In genomic region chr2:5044321-5044720, GRCm38 (mm10) we compare ENCODE assay signal across 30 mouse cellular contexts. TPM values are rescaled to one million over a fixed set of nuclear protein-coding genes. Genes with fewer than 3 reads are reported as not detected.
A peak's percentile ranks its signal among the peaks of the same experiment; 100 is the strongest.
DNase-seq lines count a peak whose midpoint lies in the region; ATAC-seq and TF ChIP-seq lines count a peak whose summit lies in the region.
"Had no signal": no experiment of that assay in that cellular context is flagged by ENCODE, and none has a peak within 500 bp of the region (broad histone marks: within the 10 kb centered on the region; RNA-seq: fewer than 3 reads in every experiment).

No protein-coding gene starts in this region.

- H3K4me1 ChIP-seq in liver, embryonic 11.5 days (replicated peaks; ENCODE audit: control insufficient read depth, insufficient read depth, low read length) = peaks cover 42% of the 10 kb centered on the region
- peaks cover 24% of the 10 kb centered on the region for H3K4me1 ChIP-seq in liver, postnatal 0 days (ENCODE audit: insufficient read depth)
- peaks cover 43% of the 10 kb centered on the region for H3K4me1 ChIP-seq in limb, embryonic 10.5 days
- H3K4me1 ChIP-seq: intestine, embryonic 15.5 days had no signal

- H3K4me3 ChIP-seq in liver, embryonic 11.5 days (ENCODE audit: low read depth, low read length) = no peak overlapping the region
- no peak overlapping the region for H3K4me3 ChIP-seq in liver, postnatal 0 days (ENCODE audit: low read depth, low read length)
- H3K4me3 ChIP-seq in limb, embryonic 10.5 days = no peak overlapping the region
- H3K4me3 ChIP-seq: erythroblast, embryonic 14.5 days; forebrain, embryonic 12.5 days; hindbrain, embryonic 12.5 days; intestine, embryonic 15.5 days; lung, embryonic 15.5 days; neural tube, embryonic 12.5 days had no signal

- no peaks in the 10 kb centered on the region for H3K36me3 ChIP-seq in liver, embryonic 11.5 days (ENCODE audit: control insufficient read depth, insufficient read depth, low read length)
- H3K36me3 ChIP-seq in liver, postnatal 0 days (replicated peaks; ENCODE audit: insufficient read depth, low read length) = peaks cover 66% of the 10 kb centered on the region
- 0 out of 2 replicates have a peak, but pooled peaks cover 3% of the 10 kb centered on the region for H3K36me3 ChIP-seq in limb, embryonic 10.5 days
- H3K36me3 ChIP-seq: forebrain, embryonic 12.5 days; hindbrain, embryonic 12.5 days; intestine, embryonic 15.5 days; lung, embryonic 15.5 days; neural tube, embryonic 12.5 days had no signal

- H3K27me3 ChIP-seq in liver, embryonic 11.5 days (replicated peaks; ENCODE audit: control insufficient read depth, insufficient read depth, low read length) = no peaks in the 10 kb centered on the region
- no peaks in the 10 kb centered on the region for H3K27me3 ChIP-seq in liver, postnatal 0 days (ENCODE audit: insufficient read depth, low read length)
- no peaks in the 10 kb centered on the region for H3K27me3 ChIP-seq in limb, embryonic 10.5 days (ENCODE audit: low read depth, poor library complexity, severe bottlenecking)
- H3K27me3 ChIP-seq: intestine, embryonic 15.5 days; lung, embryonic 15.5 days; neural tube, embryonic 12.5 days had no signal

- DNase-seq in liver, embryonic 11.5 days (ENCODE audit: low spot score) = no peak
- no peak for DNase-seq in liver, postnatal 0 days
- peak; percentile 28 for DNase-seq in A20 (ENCODE audit: low read depth, low spot score)
- DNase-seq in ES-CJ7 (ENCODE audit: low read depth, low spot score) = peak; percentile 76
- DNase-seq in limb, embryonic 10.5 days (ENCODE audit: low spot score) = no peak
- no peak for DNase-seq in adrenal gland, adult 2 months
- DNase-seq in lung, postnatal 36 days = no peak
- DNase-seq: adrenal gland, postnatal 14 days; B cell, adult 2 months; cerebellum, adult 11-12 months; cerebellum, adult 9-11 months; forebrain, postnatal 0 days; gastrocnemius, postnatal 10 days; heart, postnatal 36 days; kidney, adult 8-10 months; layer of hippocampus, postnatal 36 days; right cerebral cortex, postnatal 4 days; thymus, adult 18-20 months; thymus, postnatal 25 days had no signal

- H3K9me3 ChIP-seq in liver, embryonic 11.5 days (ENCODE audit: control insufficient read depth, low read length) = no peaks in the 10 kb centered on the region
- no peaks in the 10 kb centered on the region for H3K9me3 ChIP-seq in liver, postnatal 0 days (ENCODE audit: low read length)
- no peaks in the 10 kb centered on the region for H3K9me3 ChIP-seq in limb, embryonic 10.5 days (replicated peaks)
- H3K9me3 ChIP-seq: forebrain, embryonic 12.5 days; hindbrain, embryonic 12.5 days; intestine, embryonic 15.5 days; lung, embryonic 15.5 days; neural tube, embryonic 12.5 days had no signal

- 34% methylated on average over 3 of the region's 3 CpGs for WGBS in liver, embryonic 11.5 days
- 41% methylated on average over 3 of the region's 3 CpGs for WGBS in liver, postnatal 0 days (ENCODE audit: insufficient replicate concordance)
- WGBS in limb, embryonic 10.5 days = 23% methylated on average over 3 of the region's 3 CpGs

- no peak overlapping the region for H3K9ac ChIP-seq in liver, embryonic 11.5 days (ENCODE audit: low read depth, low read length)
- no peak overlapping the region for H3K9ac ChIP-seq in liver, postnatal 0 days (replicated peaks)
- H3K9ac ChIP-seq: forebrain, embryonic 12.5 days; forebrain, postnatal 0 days; hindbrain, embryonic 12.5 days; intestine, embryonic 15.5 days; lung, embryonic 15.5 days; neural tube, embryonic 12.5 days had no signal

- H3K4me2 ChIP-seq in liver, embryonic 11.5 days = no peak overlapping the region
- no peak overlapping the region for H3K4me2 ChIP-seq in liver, postnatal 0 days (ENCODE audit: low read depth, low read length)
- H3K4me2 ChIP-seq: hindbrain, embryonic 12.5 days; intestine, embryonic 15.5 days; lung, embryonic 15.5 days had no signal

- ATAC-seq in liver, embryonic 11.5 days (replicated peaks; ENCODE audit: low FRiP score) = no peak
- ATAC-seq in liver, postnatal 0 days = no peak
- ATAC-seq: activated CD4-positive, CD25-positive, alpha-beta regulatory T cell, adult 4 months; forebrain, postnatal 0 days; intestine, embryonic 15.5 days; midbrain, embryonic 16.5 days had no signal

- H3K27ac ChIP-seq in liver, embryonic 11.5 days (ENCODE audit: low read depth, low read length) = peak overlapping the region; percentile 76; the same call in 1 of the 2 replicates
- no peak overlapping the region for H3K27ac ChIP-seq in liver, postnatal 0 days (ENCODE audit: low read depth)
- H3K27ac ChIP-seq in limb, embryonic 10.5 days = peak overlapping the region; percentile 46
- H3K27ac ChIP-seq: forebrain, embryonic 12.5 days; hindbrain, embryonic 12.5 days; hindbrain, postnatal 0 days; intestine, embryonic 15.5 days; kidney, postnatal 0 days; lung, embryonic 15.5 days; neural tube, embryonic 12.5 days; stomach, postnatal 0 days had no signal

- no peak for TF ChIP-seq CTCF in liver, postnatal 0 days (IDR thresholded peaks at IDR 0.05; ENCODE audit: low read depth)

- no peak for TF ChIP-seq EP300 in liver, postnatal 0 days (IDR thresholded peaks at IDR 0.05; ENCODE audit: low read depth)

RNA-seq across cellular contexts. Expression of gene Optn, which starts 19.5 kb away (rescaled TPM):
- polyA plus RNA-seq in liver, embryonic 11.5 days (2014; fragmentation: Nextera tagmentation; extraction: Ambion mirVana) = 18.7 and 21.8 TPM in 2 replicates
- polyA plus RNA-seq in liver, postnatal 0 days (2015; fragmentation: Nextera tagmentation; extraction: Ambion mirVana) = 41.0 and 42.0 TPM in 2 replicates
- polyA plus RNA-seq in limb, embryonic 10.5 days (2016; fragmentation: Nextera tagmentation; extraction: Ambion mirVana) = 7.1 and 7.8 TPM in 2 replicates
- total RNA-seq in adrenal gland, adult 2 months (2021) = 100 to 1,000 TPM; 100 to 105 TPM
- polyA plus RNA-seq in adrenal gland, adult 2 months (2012; rRNA removed) = 4.8 and 5.4 TPM in 2 replicates

RNA-seq across cellular contexts. Expression of gene Mcm10, which starts 31.7 kb away (rescaled TPM):
- 77.2 and 84.4 TPM in 2 replicates for polyA plus RNA-seq in liver, embryonic 11.5 days (2014; fragmentation: Nextera tagmentation; extraction: Ambion mirVana)
- polyA plus RNA-seq in liver, postnatal 0 days (2015; fragmentation: Nextera tagmentation; extraction: Ambion mirVana) = 10.5 and 12.2 TPM in 2 replicates
- polyA plus RNA-seq in limb, embryonic 10.5 days (2016; fragmentation: Nextera tagmentation; extraction: Ambion mirVana) = 78.2 and 92.8 TPM in 2 replicates
- total RNA-seq in adrenal gland, adult 2 months (2021) = 1 to 10 TPM; 1.6 to 7.9 TPM
- 0.40 and 0.44 TPM in 2 replicates for polyA plus RNA-seq in adrenal gland, adult 2 months (2012; rRNA removed)

Comparison
In these comparisons a context has a peak if more than half of its experiments do, and no peak if none do; other contexts are left out.
1. DNase-seq: peak in A20 (single experiment) and ES-CJ7 (single experiment); none in liver, embryonic 11.5 days (single experiment), liver, postnatal 0 days (single experiment), limb, embryonic 10.5 days (single experiment), adrenal gland, adult 2 months (single experiment) and lung, postnatal 36 days (single experiment).